Mouse (Mus musculus): ENCODE data around the gene Urod.

DNA sequence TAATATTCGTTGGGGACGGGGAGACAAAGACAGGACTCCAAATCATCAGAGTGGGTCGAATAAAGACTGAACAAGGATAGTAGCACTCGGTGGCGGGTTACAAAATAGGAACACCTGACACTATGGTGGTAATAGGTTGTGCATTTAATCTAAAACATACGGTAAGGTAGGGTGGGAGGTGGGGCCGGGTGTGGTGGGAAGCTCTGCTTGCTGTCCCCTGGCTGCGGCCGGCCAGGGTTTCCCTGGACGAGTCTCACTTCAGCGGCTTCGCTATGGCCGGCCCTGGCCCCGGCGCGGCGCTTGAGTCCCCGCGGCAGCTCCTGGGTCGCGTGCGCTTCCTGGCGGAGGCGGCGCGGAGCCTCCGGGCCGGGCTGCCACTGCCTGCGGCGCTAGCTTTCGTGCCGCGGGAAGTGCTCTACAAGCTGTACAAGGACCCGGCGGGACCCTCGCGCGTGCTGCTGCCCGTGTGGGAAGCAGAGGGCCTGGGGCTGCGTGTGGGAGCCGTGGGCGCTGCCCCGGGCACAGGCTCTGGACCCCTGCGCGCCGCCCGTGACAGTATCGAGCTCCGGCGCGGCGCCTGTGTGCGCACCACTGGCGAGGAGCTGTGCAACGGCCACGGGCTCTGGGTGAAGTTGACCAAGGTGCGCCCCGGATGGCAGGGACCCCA is 1.1 kb upstream of the Urod start, which contains the start of gene Hectd3:
- TF ChIP-seq MAFK (IDR thresholded peaks at IDR 0.05; ENCODE audit: insufficient read depth, low read depth, low read length) = no peak
- 0 out of 2 replicates have a peak, but pooled peaks have one; percentile 34 for TF ChIP-seq HCFC1 (IDR thresholded peaks at IDR 0.05; ENCODE audit: borderline replicate concordance, insufficient read depth, low read length)
